Mouse (Mus musculus) forebrain, embryonic 16.5 days (tissue): Measurements from ENCODE around the gene Irak3. TPM values are rescaled to one million over a fixed set of nuclear protein-coding genes. Genes with fewer than 3 reads are reported as not detected.

Source experiments
- ATAC-seq: fragments of 200-750 bp; cut with Nextera tagmentation; 2 replicates; pipeline ENCODE4 v1.8.0; 2017; ENCODE audit warnings: mild to moderate bottlenecking, moderate library complexity
- H3K27ac ChIP-seq: fragments of 300-500 bp; sonication (generic); 2 replicates; pipeline ENCODE4 v1.5.1; 2014; ENCODE audit warnings: low read length, control low read depth
- H3K27me3 ChIP-seq: fragments of 300-500 bp; sonication (generic); replicated peaks from 2 replicates; pipeline ENCODE4 v1.6.1; 2014; ENCODE audit warnings: low read length; ENCODE audit not compliant: control insufficient read depth, insufficient read depth
- H3K36me3 ChIP-seq: fragments of 300-500 bp; sonication (generic); 2 replicates; pipeline ENCODE4 v1.6.1; 2014; ENCODE audit not compliant: control insufficient read depth, insufficient read depth
- H3K4me1 ChIP-seq: fragments of 300-500 bp; sonication (generic); replicated peaks from 2 replicates; pipeline ENCODE4 v1.6.1; 2014; ENCODE audit warnings: low read length; ENCODE audit not compliant: control insufficient read depth, insufficient read depth
- H3K4me2 ChIP-seq: fragments of 300-500 bp; sonication (generic); 2 replicates; pipeline ENCODE4 v1.6.1; 2014; ENCODE audit warnings: mild to moderate bottlenecking, low read length, control low read depth
- H3K4me3 ChIP-seq: fragments of 300-500 bp; sonication (generic); replicated peaks from 2 replicates; pipeline ENCODE4 v1.5.1; 2014; ENCODE audit warnings: mild to moderate bottlenecking, low read length, control low read depth
- H3K9ac ChIP-seq: fragments of 300-500 bp; sonication (generic); replicated peaks from 2 replicates; pipeline ENCODE4 v1.6.1; 2014; ENCODE audit warnings: low read depth, low read length, control low read depth
- H3K9me3 ChIP-seq: fragments of 300-500 bp; sonication (generic); 2 replicates; pipeline ENCODE4 v1.6.1; 2016; ENCODE audit warnings: low read length; ENCODE audit not compliant: control insufficient read depth
- WGBS: fragments of 180-500 bp; shearing (Covaris S2); extraction: QIAGEN DNeasy Blood & Tissue Kit; methylation state at CpG from one replicate; pipeline ENCODE4 v1.1.7; 2014; 5-methylcytosine and 5-hydroxymethylcytosine counted together
- polyA plus RNA-seq: library from polyadenylated mRNA; unstranded; fragments of >200 nt; fragmentation: Nextera tagmentation; extraction: Ambion mirVana; gene quantifications from 2 replicates; pipeline ENCODE4 v1.2.1, GENCODE M21; 2015

Gene Irak3
- polyA plus RNA-seq, 1 experiment from 2014 or later, result 0.23 TPM

DNA sequence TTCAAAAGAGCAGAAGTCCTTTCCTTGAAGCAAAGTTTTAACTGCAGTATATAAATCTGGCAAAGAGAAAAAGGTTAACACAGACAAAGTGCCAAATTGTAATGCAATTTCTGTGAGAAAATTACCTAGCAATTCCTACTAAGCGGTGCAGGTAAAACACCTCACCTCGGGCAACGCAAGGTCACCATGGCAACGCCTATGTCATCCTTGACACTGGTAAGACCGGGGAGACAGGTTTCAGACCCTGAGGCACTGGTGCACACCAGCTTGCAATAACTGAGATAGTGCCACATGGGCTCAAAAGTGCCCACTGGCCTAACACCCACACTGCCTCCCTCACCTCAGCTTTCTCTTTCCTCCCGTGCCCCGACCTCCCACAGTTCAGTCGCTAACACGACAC is 106.8 kb downstream of the Irak3 start:
- H3K9ac ChIP-seq, result no peak overlapping the region
- H3K4me1 ChIP-seq, result no peaks in the 10 kb centered on the region
- H3K36me3 ChIP-seq, result peaks cover 10% of the 10 kb centered on the region
- no peak overlapping the region for H3K27ac ChIP-seq
- ATAC-seq, result no peak
- H3K4me2 ChIP-seq, result no peak overlapping the region
- 91% methylated on average over 9 of the region's 9 CpGs for WGBS
- H3K4me3 ChIP-seq, result no peak overlapping the region
- no peaks in the 10 kb centered on the region for H3K27me3 ChIP-seq
- H3K9me3 ChIP-seq, result no peaks in the 10 kb centered on the region

- Histone ChIP-seq H3K9ac (no peak overlapping the region), H3K27me3 (no peaks in the 10 kb centered on the region), H3K27ac (no peak overlapping the region), H3K4me1 (no peaks in the 10 kb centered on the region), H3K4me2 (no peak overlapping the region), H3K36me3 (peaks cover 10% of the 10 kb centered on the region), H3K9me3 (no peaks in the 10 kb centered on the region), H3K4me3 (no peak overlapping the region)
- no peak for ATAC-seq
- 91% methylated on average over 12 of the region's 12 CpGs for WGBS
Measured at GRCm38 (mm10) chr10:120092548-120092947, 109.4 kb downstream of the Irak3 start.

Other genes with a start within 250 kb of the Irak3 start
- gene Helb, start 89.1 kb downstream of the Irak3 start, polyA plus RNA-seq, result 3.8 and 4.8 TPM in 2 replicates
- gene Tmbim4, start 540 bp downstream of the Irak3 start, polyA plus RNA-seq, result 76.7 and 80.7 TPM in 2 replicates
- 33.1 and 43.8 TPM in 2 replicates for gene Llph, start 24.9 kb upstream of the Irak3 start, polyA plus RNA-seq